Mouse (Mus musculus): Measurements from ENCODE around the gene Emilin2.
"Not testable (repeated sequence)": the region's sequence is repeated elsewhere in the genome, so short reads cannot be mapped to it uniquely, and the experiment has no call there.

Gene Emilin2

DNA sequence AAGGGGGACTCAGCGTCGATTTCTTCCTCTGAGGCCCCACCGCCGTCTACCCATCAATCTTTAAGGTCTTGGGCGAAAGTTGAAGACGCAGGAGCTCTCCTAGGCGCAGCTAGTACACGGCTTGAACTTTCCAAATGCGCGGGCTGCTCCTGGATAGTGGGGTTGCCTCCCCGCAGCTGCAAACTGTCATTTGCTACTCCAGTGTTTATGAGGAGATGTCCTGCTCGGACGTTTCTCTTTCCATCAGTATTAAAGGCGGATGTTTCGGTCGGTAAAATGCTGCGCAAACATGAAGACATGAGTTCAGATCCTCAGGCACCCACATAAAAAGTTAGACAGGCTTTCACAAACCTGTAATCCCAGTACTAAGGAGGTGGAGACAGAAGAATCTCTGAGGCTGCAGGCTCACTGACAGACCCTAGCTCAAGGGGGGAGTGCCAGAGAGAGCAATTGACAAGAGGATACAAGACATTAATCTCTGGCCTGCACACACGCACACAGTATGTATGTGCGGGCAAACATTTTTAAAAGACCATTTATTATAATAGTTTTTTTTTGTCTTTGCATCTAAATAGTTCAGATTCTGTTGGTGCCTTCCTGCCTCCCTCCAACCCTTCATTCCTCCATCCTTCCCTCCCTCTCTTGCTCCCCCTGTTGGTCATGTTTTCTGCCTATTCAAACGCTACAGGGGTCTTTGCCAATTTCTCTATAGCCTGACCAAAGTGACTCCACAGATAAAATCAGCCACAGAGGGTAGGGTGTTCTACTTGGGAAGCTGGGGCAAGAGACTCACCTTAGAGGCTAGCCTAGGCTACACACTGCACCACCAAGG is at the start of gene Emilin2:
TSS of gene Emilin2 (minus strand) at position 639 of the 832 bp plus-strand sequence.
- DNase-seq (ENCODE audit: low read depth in 2 of 2, low spot score in 2 of 2): peak in 1 of 2 experiments; percentile 40

DNA sequence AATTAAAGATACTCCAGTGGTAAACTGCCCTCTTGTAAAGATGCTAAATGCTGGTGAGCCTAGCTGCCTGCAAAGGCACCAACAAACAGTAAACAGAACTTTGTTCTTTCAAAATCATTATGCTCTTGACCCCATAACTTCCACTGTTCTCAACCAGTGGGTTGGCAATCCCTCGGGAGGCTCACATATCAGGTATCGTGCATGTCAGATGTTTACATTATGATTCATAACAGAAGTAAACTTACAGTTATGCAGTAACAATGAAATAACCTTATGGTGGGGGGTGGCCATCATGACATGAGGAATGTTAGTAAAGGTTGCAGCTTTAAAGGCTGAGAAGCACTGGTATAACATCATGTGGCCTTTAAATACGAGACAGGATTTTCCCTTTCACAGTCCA is 43.7 kb upstream of the Emilin2 start:
- DNase-seq (ENCODE audit: low read depth in 2 of 2, low spot score in 2 of 2): no peak

GRCm38 (mm10) chr17:71354205-71354604 is 42.4 kb upstream of the Emilin2 start:
- DNase-seq (ENCODE audit: low read depth in 2 of 2, low spot score in 2 of 2): no peak

GRCm38 (mm10) chr17:71348188-71348587 is 36.4 kb upstream of the Emilin2 start:
- no peak for DNase-seq (ENCODE audit: low read depth in 2 of 2, low spot score in 2 of 2)

DNA sequence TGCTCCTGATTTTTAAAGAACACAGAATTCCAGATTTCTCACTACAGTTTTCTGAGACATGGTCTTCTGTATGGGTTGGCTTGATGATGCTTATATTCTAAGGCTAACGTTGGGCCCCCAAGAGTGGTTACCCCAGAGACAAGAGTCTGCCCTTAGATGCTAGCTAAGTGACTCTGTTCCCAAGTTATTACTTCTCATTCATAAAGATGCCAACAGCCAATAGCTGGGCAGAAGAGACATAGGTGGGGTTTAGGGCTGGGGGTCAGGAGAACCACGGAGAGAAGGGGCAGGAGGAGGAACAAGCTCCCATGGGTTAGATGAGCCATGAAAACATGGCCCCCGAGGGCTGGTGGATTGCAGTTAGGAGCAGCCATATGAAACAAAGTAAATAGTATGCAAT is 30.2 kb upstream of the Emilin2 start:
- no peak for DNase-seq (ENCODE audit: low read depth in 2 of 2, low spot score in 2 of 2)

- DNase-seq (ENCODE audit: low read depth in 2 of 2, low spot score in 2 of 2): no peak
Measured at GRCm38 (mm10) chr17:71338627-71339026, 26.8 kb upstream of the Emilin2 start.

DNA sequence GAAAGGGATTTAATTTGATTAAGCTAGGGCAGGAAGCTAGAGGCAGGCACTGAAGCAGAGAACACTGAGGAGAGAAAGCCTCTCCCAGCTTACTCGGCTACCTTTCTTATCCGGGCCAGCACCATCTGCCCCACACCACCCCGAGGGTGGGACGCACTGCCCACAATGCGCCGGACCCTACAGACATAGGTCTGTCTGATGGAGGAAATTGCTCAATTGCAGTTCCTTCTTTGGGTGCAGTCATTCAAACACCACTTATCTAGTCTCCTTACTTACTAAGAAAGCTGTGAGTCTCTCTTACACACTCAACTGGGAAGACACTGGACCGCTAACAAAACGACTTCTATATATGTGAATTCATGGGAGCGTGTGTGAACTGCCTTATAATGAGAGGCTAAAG is 25.8 kb upstream of the Emilin2 start:
- DNase-seq (ENCODE audit: low read depth in 2 of 2, low spot score in 2 of 2): no peak

DNA sequence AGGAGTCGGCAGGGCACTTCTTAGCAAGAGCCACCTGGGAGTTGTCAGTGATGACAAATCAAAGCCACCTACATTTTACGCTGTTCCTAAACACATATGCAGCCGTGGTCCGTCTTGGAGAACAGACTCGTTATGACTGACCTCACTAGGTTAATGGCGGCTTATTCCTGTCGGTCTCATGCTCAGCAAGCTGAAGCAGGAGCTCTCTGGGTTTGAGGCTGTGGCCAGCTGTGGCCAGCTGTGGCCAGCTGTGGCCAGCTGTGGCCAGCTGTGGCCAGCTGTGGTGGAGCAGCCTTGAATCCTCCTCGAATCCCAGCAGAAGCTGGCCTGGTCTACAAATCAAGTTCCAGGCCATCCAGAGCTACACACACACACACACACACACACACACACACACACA is 24.6 kb upstream of the Emilin2 start:
- no peak for DNase-seq (ENCODE audit: low read depth in 2 of 2, low spot score in 2 of 2)

DNA sequence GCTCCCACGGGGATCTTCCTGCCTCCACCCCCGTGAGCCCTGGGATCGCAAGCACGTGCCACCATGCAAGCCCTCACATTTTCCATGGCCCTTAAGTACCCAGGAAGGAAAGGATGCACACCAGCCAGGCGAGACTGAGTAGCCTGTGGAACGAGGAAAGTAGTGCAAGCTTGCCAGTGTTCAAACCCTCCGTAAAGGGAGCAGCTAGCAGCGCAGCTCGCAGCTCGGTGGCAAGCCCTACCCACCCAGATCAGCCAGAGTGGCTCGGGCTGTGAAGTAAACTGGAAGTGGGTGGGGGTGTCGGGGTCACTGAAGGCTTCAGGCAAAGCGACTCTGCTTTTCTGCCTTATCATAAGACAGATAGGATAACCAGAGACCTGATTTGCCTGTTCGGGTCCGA is 20.5 kb upstream of the Emilin2 start:
- no peak for DNase-seq (ENCODE audit: low read depth in 2 of 2, low spot score in 2 of 2)

GRCm38 (mm10) chr17:71320731-71321130 is 9.0 kb upstream of the Emilin2 start:
- DNase-seq (ENCODE audit: low read depth in 2 of 2, low spot score in 2 of 2): not testable (repeated sequence)

- no peak for DNase-seq (ENCODE audit: low read depth in 2 of 2, low spot score in 2 of 2)
Measured at GRCm38 (mm10) chr17:71319361-71319760, 7.6 kb upstream of the Emilin2 start.

GRCm38 (mm10) chr17:71317571-71317970 is 5.8 kb upstream of the Emilin2 start:
- no peak for DNase-seq (ENCODE audit: low read depth in 2 of 2, low spot score in 2 of 2)

DNA sequence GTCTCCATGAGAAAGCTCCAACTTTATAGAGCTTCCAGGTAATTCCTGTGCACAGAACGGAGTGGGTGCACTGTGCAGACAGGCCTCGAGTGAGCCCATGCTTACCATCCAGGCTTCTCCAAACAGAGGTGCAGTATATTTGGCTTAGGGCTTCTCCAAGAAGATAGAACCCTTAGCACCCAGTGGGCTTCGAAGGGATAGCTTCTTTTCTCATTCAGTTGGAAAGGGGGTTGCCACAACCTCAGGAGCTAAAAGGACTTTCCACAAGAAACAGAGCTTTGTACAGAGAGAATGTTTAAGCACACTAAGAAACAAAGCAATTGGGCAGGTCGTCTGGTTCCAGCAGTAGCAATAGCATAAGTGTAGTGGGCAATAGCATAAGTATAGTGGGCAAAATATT is 2.5 kb upstream of the Emilin2 start:
- no peak for DNase-seq (ENCODE audit: low read depth in 2 of 2, low spot score in 2 of 2)

DNA sequence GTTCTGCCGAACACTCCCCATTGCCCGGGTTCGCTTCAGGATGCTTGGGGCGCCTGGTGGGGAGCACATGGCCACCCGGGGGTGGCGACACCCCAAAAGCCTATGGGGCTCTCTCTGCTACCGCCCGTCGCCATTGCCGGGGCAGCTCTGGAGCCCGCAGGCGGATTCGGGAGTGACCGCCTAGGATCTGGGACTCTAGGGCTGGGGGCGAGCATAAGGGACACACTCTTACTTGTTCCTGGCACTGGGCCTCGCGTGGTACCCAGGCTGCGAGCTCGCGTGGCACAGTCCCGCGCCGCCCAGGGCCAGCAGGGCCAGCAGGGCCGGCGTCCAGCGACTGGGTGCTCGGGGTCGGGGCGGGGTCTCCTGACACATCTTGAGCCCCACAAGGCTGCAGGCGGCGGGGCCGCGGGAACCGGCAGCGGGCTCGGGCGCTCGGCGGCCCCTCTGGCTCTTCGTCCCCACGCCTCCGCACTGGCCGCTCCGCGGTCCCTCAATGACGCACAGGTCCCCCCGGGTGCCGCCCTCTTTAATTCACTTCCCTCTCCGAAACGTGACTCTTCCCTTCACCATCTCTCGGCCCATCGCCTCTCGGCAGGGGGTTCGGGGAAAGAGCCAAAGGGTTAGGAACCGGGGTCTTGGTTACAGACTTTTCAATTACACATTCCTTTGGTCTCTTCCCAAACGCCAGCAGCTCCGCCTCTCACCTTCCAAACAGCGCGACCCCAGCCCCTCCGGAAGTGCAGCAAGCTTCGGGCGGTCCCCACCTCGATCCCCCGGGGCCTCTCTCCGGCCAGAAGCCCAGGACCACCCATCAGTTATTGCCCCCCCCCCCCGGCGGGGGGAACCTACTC is 1.1 kb downstream of the Emilin2 start:
- DNase-seq (ENCODE audit: low read depth in 2 of 2, low spot score in 2 of 2): no peak

GRCm38 (mm10) chr17:71309711-71310485 is 1.9 kb downstream of the Emilin2 start:
- no peak for DNase-seq (ENCODE audit: low read depth in 2 of 2, low spot score in 2 of 2)

GRCm38 (mm10) chr17:71309141-71309540 is 2.6 kb downstream of the Emilin2 start:
- no peak for DNase-seq (ENCODE audit: low read depth in 2 of 2, low spot score in 2 of 2)

DNA sequence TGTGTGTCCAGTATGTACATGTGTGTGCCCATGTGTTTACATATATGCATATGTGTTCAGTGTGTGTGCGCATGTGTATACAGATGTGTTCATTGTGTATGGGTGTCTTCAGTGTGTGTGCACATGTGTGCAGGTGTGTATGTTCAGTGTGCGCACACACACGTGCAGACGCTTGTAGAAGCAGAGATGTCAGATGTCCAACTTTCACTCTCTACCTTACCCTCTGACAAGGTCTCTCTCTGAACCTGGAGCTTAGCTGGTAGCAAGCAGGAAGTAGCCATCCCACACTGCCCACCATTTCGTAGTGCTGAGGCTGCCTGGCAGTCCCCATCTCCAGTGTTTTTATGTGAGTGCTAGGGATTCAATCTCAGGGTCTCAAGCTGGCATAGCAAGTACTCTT is 3.5 kb downstream of the Emilin2 start:
- DNase-seq (ENCODE audit: low read depth in 2 of 2, low spot score in 2 of 2): no peak

DNA sequence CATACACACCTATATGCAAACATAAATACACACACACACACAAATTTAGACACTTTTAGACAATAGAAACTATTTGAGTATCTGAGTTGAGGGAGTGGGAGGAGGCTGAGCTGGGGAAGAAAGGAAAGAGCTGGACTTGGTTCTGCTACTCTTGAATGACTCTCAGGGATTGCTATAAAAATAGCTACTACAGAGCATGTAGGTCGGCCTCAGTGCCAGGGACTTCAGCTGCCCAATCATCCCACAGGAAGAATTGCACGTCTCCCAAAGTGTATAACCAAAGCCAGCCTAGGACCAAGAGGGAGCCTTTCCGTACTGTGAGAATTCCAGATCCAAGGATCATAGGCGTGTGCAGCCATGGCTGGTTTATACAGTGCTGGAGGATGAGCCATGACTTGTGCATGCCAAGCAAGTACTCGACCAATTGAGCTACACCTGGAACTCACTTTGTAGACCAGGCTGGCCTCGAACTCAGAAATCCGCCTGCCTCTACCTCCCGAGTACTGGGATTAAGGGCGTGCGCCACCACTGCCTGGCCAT is 4.5 kb downstream of the Emilin2 start:
- no peak for DNase-seq (ENCODE audit: low read depth in 2 of 2, low spot score in 2 of 2)

DNA sequence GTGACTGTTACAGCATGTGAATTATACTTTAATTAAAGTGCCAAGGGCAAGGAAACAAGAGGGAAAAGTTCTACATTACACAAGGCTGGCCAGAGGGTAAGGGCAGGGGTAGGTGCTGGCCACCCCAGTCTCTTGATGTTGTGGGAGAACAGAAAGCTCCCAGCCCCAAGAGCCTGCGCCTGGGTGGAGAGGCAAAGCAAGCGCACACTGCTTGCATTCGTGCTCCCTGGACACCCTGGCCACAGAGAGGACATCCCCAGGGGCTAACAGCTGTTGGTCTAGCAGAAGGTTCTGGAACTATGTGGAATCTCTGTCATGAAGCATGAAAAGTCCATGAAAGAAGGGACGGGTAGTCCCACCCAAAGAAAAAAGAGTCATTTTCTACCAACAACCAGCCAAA is 5.1 kb downstream of the Emilin2 start:
- no peak for DNase-seq (ENCODE audit: low read depth in 2 of 2, low spot score in 2 of 2)

- DNase-seq (ENCODE audit: low read depth in 2 of 2, low spot score in 2 of 2): no peak
Measured at GRCm38 (mm10) chr17:71306091-71306490, 5.7 kb downstream of the Emilin2 start.

DNA sequence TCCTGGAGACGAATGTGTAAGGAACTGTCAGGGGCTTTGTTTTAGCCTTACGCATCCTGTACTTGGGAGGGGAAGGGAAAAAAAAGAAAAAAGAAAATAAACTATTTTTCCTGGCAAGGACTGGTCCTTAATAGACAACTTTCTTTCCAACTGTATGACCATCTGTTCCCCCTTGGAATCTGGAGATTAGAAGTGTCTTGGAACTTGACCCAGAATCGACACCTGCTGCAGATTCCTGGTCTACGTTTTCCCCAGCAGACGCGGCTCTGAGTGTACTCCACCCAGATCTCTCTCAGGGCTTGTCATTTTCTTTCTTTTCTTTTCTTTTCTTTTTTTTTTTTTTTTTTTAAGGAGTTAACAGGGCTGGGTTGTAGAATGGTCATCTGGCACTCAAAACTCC is 8.3 kb downstream of the Emilin2 start:
- no peak for DNase-seq (ENCODE audit: low read depth in 2 of 2, low spot score in 2 of 2)
